Mouse (Mus musculus): ENCODE measurements around the gene Olfr160.

GRCm38 (mm10) chr9:37716150-37716549, at the start of gene Olfr160:
- TF ChIP-seq USF1 (IDR thresholded peaks at IDR 0.05; ENCODE audit: low read depth), result no peak
- TF ChIP-seq E2F4 (IDR thresholded peaks at IDR 0.05; ENCODE audit: insufficient read depth), result no peak

Data from myocyte (in vitro differentiated cells).